In genomic region chr13:8995159-8995989, GRCm38 (mm10) we compare ENCODE assay signal across 8 mouse cellular contexts. TPM values are rescaled to one million over a fixed set of nuclear protein-coding genes. Genes with fewer than 3 reads are reported as not detected.
DNase-seq lines count a peak whose midpoint lies in the region; ATAC-seq lines count a peak whose summit lies in the region.

No protein-coding gene starts in this region.

- ATAC-seq in heart, embryonic 13.5 days (ENCODE audit: extremely low read depth, insufficient number of reproducible peaks, low FRiP score, low TSS enrichment), result peak; percentile 6; the same call in 1 of the 2 replicates
- ATAC-seq in hindbrain, embryonic 11.5 days (ENCODE audit: low FRiP score), result peak; percentile 86
- ATAC-seq in stomach, embryonic 16.5 days (ENCODE audit: insufficient read depth, low FRiP score), result peak; percentile 60; the same call in 1 of the 2 replicates

- peak overlapping the region; percentile 98 for H3K4me3 ChIP-seq in heart, embryonic 13.5 days
- H3K4me3 ChIP-seq in hindbrain, embryonic 11.5 days (ENCODE audit: low read depth, low read length), result peak overlapping the region; percentile 85
- peak overlapping the region; percentile 76 for H3K4me3 ChIP-seq in stomach, embryonic 16.5 days (replicated peaks; ENCODE audit: low read length)

- no peak for DNase-seq in heart, postnatal 4 days
- DNase-seq in CD4-positive helper T cell, adult 2 months (ENCODE audit: low read depth, low spot score), result peak; percentile 77
- peak; percentile 12 for DNase-seq in brain, embryonic 18.5 days (ENCODE audit: low read depth, low spot score)
- DNase-seq in hindbrain, embryonic 11.5 days (ENCODE audit: low spot score), result peak; percentile 71
- DNase-seq in lung, postnatal 10 days, result peak; percentile 2
- no peak for DNase-seq in thymus, postnatal 25 days

- 2% methylated on average over 33 of the region's 33 CpGs for WGBS in heart, embryonic 13.5 days
- 3% methylated on average over 33 of the region's 33 CpGs for WGBS in hindbrain, embryonic 11.5 days
- 2% methylated on average over 33 of the region's 33 CpGs for WGBS in stomach, embryonic 16.5 days

- H3K9me3 ChIP-seq in heart, embryonic 13.5 days, result no peaks in the 10 kb centered on the region
- H3K9me3 ChIP-seq in hindbrain, embryonic 11.5 days (ENCODE audit: control insufficient read depth, low read length), result no peaks in the 10 kb centered on the region
- H3K9me3 ChIP-seq in stomach, embryonic 16.5 days (replicated peaks; ENCODE audit: control insufficient read depth, low read length), result no peaks in the 10 kb centered on the region

- peaks cover 20% of the 10 kb centered on the region for H3K36me3 ChIP-seq in heart, embryonic 13.5 days
- no peaks in the 10 kb centered on the region for H3K36me3 ChIP-seq in hindbrain, embryonic 11.5 days (ENCODE audit: control insufficient read depth, insufficient read depth, low read length)
- H3K36me3 ChIP-seq in stomach, embryonic 16.5 days (ENCODE audit: control insufficient read depth, insufficient read depth, low read length), result peaks cover 3% of the 10 kb centered on the region; the same call in 1 of the 2 replicates

- H3K4me2 ChIP-seq in heart, embryonic 13.5 days, result peak overlapping the region; percentile 93
- H3K4me2 ChIP-seq in hindbrain, embryonic 11.5 days (replicated peaks; ENCODE audit: low read depth, low read length), result peak overlapping the region; percentile 53
- peak overlapping the region; percentile 73 for H3K4me2 ChIP-seq in stomach, embryonic 16.5 days (ENCODE audit: low read depth, low read length)

- peak overlapping the region; percentile 76 for H3K27ac ChIP-seq in heart, embryonic 13.5 days (replicated peaks)
- no peak overlapping the region for H3K27ac ChIP-seq in hindbrain, embryonic 11.5 days (ENCODE audit: low read depth, low read length)
- H3K27ac ChIP-seq in stomach, embryonic 16.5 days (ENCODE audit: low read length), result peak overlapping the region; percentile 36

- H3K9ac ChIP-seq in heart, embryonic 13.5 days, result peak overlapping the region; percentile 95
- peak overlapping the region; percentile 82 for H3K9ac ChIP-seq in hindbrain, embryonic 11.5 days (ENCODE audit: low read depth, low read length)
- H3K9ac ChIP-seq in stomach, embryonic 16.5 days (ENCODE audit: low read length), result peak overlapping the region; percentile 81

- peaks cover 17% of the 10 kb centered on the region for H3K4me1 ChIP-seq in heart, embryonic 13.5 days
- peaks cover 3% of the 10 kb centered on the region; the same call in 1 of the 2 replicates for H3K4me1 ChIP-seq in hindbrain, embryonic 11.5 days (replicated peaks; ENCODE audit: control insufficient read depth, insufficient read depth, low read length)
- peaks cover 4% of the 10 kb centered on the region; the same call in 1 of the 2 replicates for H3K4me1 ChIP-seq in stomach, embryonic 16.5 days (ENCODE audit: control insufficient read depth, insufficient read depth, low read length)

- H3K27me3 ChIP-seq in heart, embryonic 13.5 days (replicated peaks), result no peaks in the 10 kb centered on the region
- H3K27me3 ChIP-seq in hindbrain, embryonic 11.5 days (ENCODE audit: control insufficient read depth, insufficient read depth, low read length), result no peaks in the 10 kb centered on the region
- H3K27me3 ChIP-seq in stomach, embryonic 16.5 days (ENCODE audit: control insufficient read depth, insufficient read depth, low read length), result no peaks in the 10 kb centered on the region

RNA-seq across cellular contexts. Expression of gene Gtpbp4, which starts 0.5 kb away (rescaled TPM):
- 48.4 and 57.7 TPM in 2 replicates for polyA plus RNA-seq in heart, embryonic 13.5 days (2015; fragmentation: Nextera tagmentation; extraction: Ambion mirVana)
- 10 to 100 TPM; 48.1 to 50.5 TPM for total RNA-seq in heart, postnatal 4 days (2021)
- polyA plus RNA-seq in hindbrain, embryonic 11.5 days (2014; fragmentation: Nextera tagmentation; extraction: Ambion mirVana), result 110 and 113 TPM in 2 replicates
- polyA plus RNA-seq in stomach, embryonic 16.5 days (2015; fragmentation: Nextera tagmentation; extraction: Ambion mirVana), result 62.2 and 64.8 TPM in 2 replicates

RNA-seq across cellular contexts. Expression of gene Idi2, which starts 42.7 kb away (rescaled TPM):
- not detected in 2 replicates for polyA plus RNA-seq in heart, embryonic 13.5 days (2015; fragmentation: Nextera tagmentation; extraction: Ambion mirVana)
- not detected for total RNA-seq in heart, postnatal 4 days (2021)
- polyA plus RNA-seq in hindbrain, embryonic 11.5 days (2014; fragmentation: Nextera tagmentation; extraction: Ambion mirVana), result not detected in 2 replicates
- not detected in 2 replicates for polyA plus RNA-seq in stomach, embryonic 16.5 days (2015; fragmentation: Nextera tagmentation; extraction: Ambion mirVana)

RNA-seq across cellular contexts. Expression of gene Gm9745, which starts 47.3 kb away (rescaled TPM):
- not detected in 2 replicates for polyA plus RNA-seq in heart, embryonic 13.5 days (2015; fragmentation: Nextera tagmentation; extraction: Ambion mirVana)
- total RNA-seq in heart, postnatal 4 days (2021), result not detected
- polyA plus RNA-seq in hindbrain, embryonic 11.5 days (2014; fragmentation: Nextera tagmentation; extraction: Ambion mirVana), result not detected in 2 replicates
- not detected in 2 replicates for polyA plus RNA-seq in stomach, embryonic 16.5 days (2015; fragmentation: Nextera tagmentation; extraction: Ambion mirVana)

Comparison
In these comparisons a context has a peak if more than half of its experiments do, and no peak if none do; other contexts are left out.
1. ATAC-seq: peak in every context shown above with its lines; median percentile 86 in hindbrain, embryonic 11.5 days; 60 in stomach, embryonic 16.5 days; 6 in heart, embryonic 13.5 days.
2. DNase-seq: peak in CD4-positive helper T cell, adult 2 months (single experiment), brain, embryonic 18.5 days (single experiment), hindbrain, embryonic 11.5 days (single experiment) and lung, postnatal 10 days (single experiment); none in heart, postnatal 4 days (single experiment) and thymus, postnatal 25 days (single experiment).
3. Peak in every context shown above with its lines, with median percentiles within 50 percentile points of each other: H3K4me2 ChIP-seq, H3K4me3 ChIP-seq and H3K9ac ChIP-seq.